Mouse (Mus musculus) intestine, embryonic 14.5 days (tissue): Measurements from ENCODE around the gene Snx29. TPM values are rescaled to one million over a fixed set of nuclear protein-coding genes. Genes with fewer than 3 reads are reported as not detected.

Experiments
- ATAC-seq: fragments of 200-750 bp; cut with Nextera tagmentation; replicated peaks from 2 replicates; pipeline ENCODE4 v1.8.0; 2017; ENCODE audit warnings: low read depth, moderate number of reproducible peaks, moderate TSS enrichment, moderate library complexity; ENCODE audit not compliant: low FRiP score, low TSS enrichment
- DNase-seq: peaks from one replicate; pipeline ENCODE4 v3.0.0-alpha.2; 2018; ENCODE audit warnings: low spot score
- H3K27ac ChIP-seq: fragments of 300-500 bp; sonication (generic); 2 replicates; pipeline ENCODE4 v1.5.1; 2014; ENCODE audit warnings: low read depth, mild to moderate bottlenecking, control low read depth
- H3K27me3 ChIP-seq: fragments of 300-500 bp; sonication (generic); replicated peaks from 2 replicates; pipeline ENCODE4 v1.6.1; 2014; ENCODE audit warnings: low read length, control low read depth; ENCODE audit not compliant: control insufficient read depth, insufficient read depth
- H3K36me3 ChIP-seq: fragments of 300-500 bp; sonication (generic); 2 replicates; pipeline ENCODE4 v1.6.1; 2014; ENCODE audit warnings: low read length, control low read depth; ENCODE audit not compliant: control insufficient read depth, insufficient read depth
- H3K4me1 ChIP-seq: fragments of 300-500 bp; sonication (generic); replicated peaks from 2 replicates; pipeline ENCODE4 v1.6.1; 2014; ENCODE audit warnings: low read length, control low read depth, mixed read lengths; ENCODE audit not compliant: control insufficient read depth, insufficient read depth
- H3K4me2 ChIP-seq: fragments of 300-500 bp; sonication (generic); 2 replicates; pipeline ENCODE4 v1.6.1; 2014; ENCODE audit warnings: low read length
- H3K4me3 ChIP-seq: fragments of 300-500 bp; sonication (generic); 2 replicates; pipeline ENCODE4 v1.5.1; 2014; ENCODE audit warnings: low read depth, low read length, control low read depth, mixed read lengths
- H3K9ac ChIP-seq: fragments of 300-500 bp; sonication (generic); 2 replicates; pipeline ENCODE4 v1.6.1; 2014; ENCODE audit warnings: mild to moderate bottlenecking, low read length
- H3K9me3 ChIP-seq: fragments of 300-500 bp; sonication (generic); 2 replicates; pipeline ENCODE4 v1.6.1; 2016; ENCODE audit warnings: low read length, control low read depth; ENCODE audit not compliant: control insufficient read depth
- WGBS: fragments of 180-500 bp; shearing (Covaris S2); extraction: QIAGEN DNeasy Blood & Tissue Kit; methylation state at CpG from one replicate; pipeline ENCODE4 v1.1.7; 2014; 5-methylcytosine and 5-hydroxymethylcytosine counted together
- polyA plus RNA-seq: library from polyadenylated mRNA; unstranded; fragments of >200 nt; fragmentation: Nextera tagmentation; extraction: Ambion mirVana; gene quantifications from 2 replicates; pipeline ENCODE4 v1.2.1, GENCODE M21; 2014

The Snx29 gene
- polyA plus RNA-seq, 1 experiment from 2014 or later, result 6.3 TPM

DNA sequence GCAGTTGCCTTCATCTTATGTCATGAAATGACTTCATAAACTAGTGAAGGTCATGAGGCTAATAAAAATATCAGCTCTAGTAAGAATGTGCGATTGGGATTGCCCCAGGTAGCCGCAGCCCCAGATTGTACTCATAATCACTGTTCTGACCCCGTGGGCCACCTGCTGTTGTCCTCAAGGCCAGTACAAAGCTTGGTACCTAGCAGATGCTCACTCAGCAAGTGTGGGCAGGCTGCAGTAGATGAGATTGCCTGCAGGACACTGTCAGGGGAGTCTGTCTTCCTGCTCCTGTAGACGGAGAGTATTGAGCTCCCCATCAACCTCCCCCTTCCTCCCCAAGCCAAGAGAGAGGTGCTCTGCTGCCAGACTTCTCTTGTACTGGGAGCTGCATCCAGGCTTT is 382.7 kb downstream of the Snx29 start:
- Histone ChIP-seq H3K27ac (no peak overlapping the region), H3K36me3 (no peaks in the 10 kb centered on the region), H3K4me1 (0 out of 2 replicates have a peak, but pooled peaks cover 4% of the 10 kb centered on the region), H3K9ac (no peak overlapping the region), H3K27me3 (no peaks in the 10 kb centered on the region), H3K4me2 (no peak overlapping the region), H3K9me3 (no peaks in the 10 kb centered on the region), H3K4me3 (no peak overlapping the region)
- DNase-seq, result no peak
- no peak for ATAC-seq
- 85% methylated on average over 4 of the region's 4 CpGs for WGBS

DNA sequence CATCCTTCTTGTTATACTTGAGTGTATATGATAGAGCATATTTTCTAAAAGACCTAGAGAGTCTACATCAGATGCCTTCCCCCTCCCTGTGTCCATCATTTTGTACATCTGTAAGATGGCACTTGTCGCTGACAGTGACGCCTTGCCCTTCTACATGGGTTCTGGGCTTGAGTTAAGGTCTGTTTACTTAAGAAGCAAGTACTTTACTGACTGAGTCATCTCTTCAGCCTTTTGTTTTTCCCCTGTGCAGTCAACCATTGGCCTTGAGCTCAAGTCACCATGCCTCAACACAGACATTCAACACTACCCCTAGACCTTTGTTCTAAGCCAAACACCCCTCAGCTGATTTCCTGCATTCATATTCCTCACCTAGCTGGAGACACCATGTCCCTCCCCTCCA is 385.4 kb downstream of the Snx29 start:
- 96% methylated on average over 2 of the region's 2 CpGs for WGBS
- no peak overlapping the region for H3K27ac ChIP-seq
- no peak overlapping the region for H3K4me2 ChIP-seq
- DNase-seq (no peak), ATAC-seq (no peak)
- H3K36me3 ChIP-seq, result no peaks in the 10 kb centered on the region
- H3K4me3 ChIP-seq, result no peak overlapping the region
- no peaks in the 10 kb centered on the region for H3K27me3 ChIP-seq
- H3K9me3 ChIP-seq, result no peaks in the 10 kb centered on the region
- no peak overlapping the region for H3K9ac ChIP-seq
- 0 out of 2 replicates have a peak, but pooled peaks cover 4% of the 10 kb centered on the region for H3K4me1 ChIP-seq

DNA sequence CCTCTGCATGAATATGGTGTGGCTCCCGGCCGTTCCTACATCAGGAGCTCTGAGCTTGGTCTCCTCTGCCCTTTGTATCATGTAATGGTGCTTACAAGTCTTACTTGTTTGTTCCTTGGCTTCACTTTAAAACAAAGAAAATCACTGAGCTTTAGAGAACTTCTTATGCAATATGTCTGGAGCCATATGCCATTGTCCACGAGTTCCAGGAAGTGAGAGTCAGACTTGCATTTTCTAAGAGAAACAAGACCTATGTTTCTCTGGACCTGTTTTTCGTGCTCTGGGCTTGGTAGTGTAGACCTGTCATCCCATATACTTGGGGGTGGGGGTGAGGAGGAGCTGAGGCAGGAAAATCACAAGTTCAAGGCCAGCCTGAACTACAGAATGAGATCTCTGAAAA is 386.7 kb downstream of the Snx29 start:
- 68% methylated on average over 4 of the region's 4 CpGs for WGBS
- no peak overlapping the region for H3K27ac ChIP-seq
- ATAC-seq, result no peak

DNA sequence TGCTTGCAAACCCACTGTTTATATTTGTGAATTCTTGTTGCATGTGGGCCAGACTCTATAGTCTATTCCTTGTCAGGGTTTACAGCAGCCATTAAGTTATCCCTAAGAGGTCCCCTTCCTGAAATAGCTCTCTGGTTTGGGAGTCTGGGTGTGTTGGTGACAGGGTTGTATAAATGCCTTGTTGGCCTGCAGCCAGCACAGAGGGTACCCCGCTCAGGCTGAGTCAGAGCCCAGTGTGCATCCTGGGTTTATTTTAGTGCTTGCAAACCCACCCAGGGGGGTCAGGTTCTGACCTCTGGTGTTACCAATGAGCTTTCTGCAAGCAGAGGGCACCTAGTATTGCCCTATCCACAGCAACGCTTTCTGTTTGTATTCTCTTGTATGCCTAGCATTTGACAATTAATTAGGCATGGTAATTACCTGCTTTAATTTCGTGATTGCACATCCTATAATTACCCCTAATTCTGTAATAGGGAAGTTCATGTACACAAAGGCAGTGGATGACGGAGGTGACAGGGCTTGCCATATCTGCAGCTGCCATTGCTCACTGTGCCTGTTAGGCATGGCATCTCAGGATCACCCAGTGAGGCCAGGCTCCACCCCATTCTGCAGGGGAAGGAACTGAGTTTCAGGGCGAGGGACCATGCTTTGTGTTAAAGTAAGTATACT is 387.4 kb downstream of the Snx29 start:
- 0 out of 2 replicates have a peak, but pooled peaks cover 4% of the 10 kb centered on the region for H3K4me1 ChIP-seq
- DNase-seq (no peak), ATAC-seq (no peak)
- H3K4me2 ChIP-seq, result no peak overlapping the region
- H3K4me3 ChIP-seq, result no peak overlapping the region
- H3K36me3 ChIP-seq, result no peaks in the 10 kb centered on the region
- WGBS, result 47% methylated on average over 5 of the region's 5 CpGs
- H3K27ac ChIP-seq, result no peak overlapping the region
- no peaks in the 10 kb centered on the region for H3K27me3 ChIP-seq
- no peaks in the 10 kb centered on the region for H3K9me3 ChIP-seq
- no peak overlapping the region for H3K9ac ChIP-seq

More for the DNA sequence above, 386.7 kb downstream of the Snx29 start:
- no peaks in the 10 kb centered on the region for H3K36me3 ChIP-seq
- H3K9ac ChIP-seq, result no peak overlapping the region
- H3K4me3 ChIP-seq, result no peak overlapping the region
- DNase-seq, result no peak
- H3K4me2 ChIP-seq, result no peak overlapping the region
- H3K4me1 ChIP-seq, result 0 out of 2 replicates have a peak, but pooled peaks cover 4% of the 10 kb centered on the region
- H3K27me3 ChIP-seq, result no peaks in the 10 kb centered on the region
- no peaks in the 10 kb centered on the region for H3K9me3 ChIP-seq

DNA sequence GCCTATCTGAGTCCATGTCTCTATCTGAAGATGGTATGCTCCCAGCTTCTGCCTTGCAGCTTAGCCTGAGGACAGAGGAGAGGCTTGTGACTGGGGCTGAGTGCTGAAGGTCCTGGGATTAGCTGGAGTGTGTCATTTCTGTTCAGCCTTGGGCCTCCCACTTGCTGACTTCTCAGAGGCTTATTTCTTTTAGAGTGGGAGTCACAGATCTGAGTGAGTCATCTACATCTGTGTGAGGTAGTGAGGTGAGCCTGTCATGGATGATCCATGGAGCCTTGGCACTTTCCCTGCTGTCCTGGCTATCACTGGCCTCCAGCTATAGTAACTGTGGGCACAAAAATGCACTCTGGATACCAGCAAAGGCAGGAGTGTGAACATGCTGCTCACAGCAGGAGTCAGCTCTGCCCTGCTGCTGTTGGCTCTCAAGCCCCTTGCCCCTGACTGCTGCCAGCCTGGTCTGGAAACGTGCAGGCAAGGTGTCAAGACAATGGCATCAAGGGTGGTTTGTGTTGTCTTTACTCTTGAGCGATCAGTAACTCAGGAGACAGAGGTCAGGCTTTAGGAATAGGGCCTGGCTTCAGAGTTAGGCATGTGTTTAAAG is 390.7 kb downstream of the Snx29 start:
- ATAC-seq (no peak), DNase-seq (no peak)
- H3K27me3 ChIP-seq, result no peaks in the 10 kb centered on the region
- no peaks in the 10 kb centered on the region for H3K36me3 ChIP-seq
- no peak overlapping the region for H3K9ac ChIP-seq
- H3K4me3 ChIP-seq, result no peak overlapping the region
- H3K27ac ChIP-seq, result no peak overlapping the region
- 48% methylated on average over 2 of the region's 2 CpGs for WGBS
- H3K9me3 ChIP-seq, result no peaks in the 10 kb centered on the region
- H3K4me1 ChIP-seq, result 0 out of 2 replicates have a peak, but pooled peaks cover 4% of the 10 kb centered on the region
- no peak overlapping the region for H3K4me2 ChIP-seq

DNA sequence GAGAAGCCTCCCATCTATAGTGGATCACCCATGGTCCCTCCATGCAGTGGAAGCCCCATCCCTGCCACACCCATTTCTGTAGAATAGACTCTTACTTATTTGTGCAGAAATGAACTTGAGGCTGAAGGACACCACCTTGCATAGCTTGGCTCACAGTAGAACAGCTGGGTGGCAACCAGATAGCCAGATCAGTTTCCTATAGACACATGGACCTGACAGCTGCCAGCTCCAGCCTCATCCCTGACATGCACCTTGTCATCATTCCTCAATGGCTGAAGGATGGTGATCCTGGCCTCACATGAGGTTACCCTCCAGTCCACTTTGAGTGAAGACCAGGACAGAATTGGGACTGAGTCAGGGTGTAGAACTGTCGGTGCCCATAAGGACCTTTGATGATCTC is 394.2 kb downstream of the Snx29 start:
- Histone ChIP-seq H3K9me3 (no peaks in the 10 kb centered on the region), H3K27me3 (no peaks in the 10 kb centered on the region), H3K4me3 (no peak overlapping the region), H3K27ac (no peak overlapping the region), H3K36me3 (no peaks in the 10 kb centered on the region), H3K9ac (no peak overlapping the region), H3K4me1 (no peaks in the 10 kb centered on the region), H3K4me2 (no peak overlapping the region)
- DNase-seq (no peak), ATAC-seq (no peak)
- WGBS, result 97% methylated on average over 1 of the region's 1 CpGs

DNA sequence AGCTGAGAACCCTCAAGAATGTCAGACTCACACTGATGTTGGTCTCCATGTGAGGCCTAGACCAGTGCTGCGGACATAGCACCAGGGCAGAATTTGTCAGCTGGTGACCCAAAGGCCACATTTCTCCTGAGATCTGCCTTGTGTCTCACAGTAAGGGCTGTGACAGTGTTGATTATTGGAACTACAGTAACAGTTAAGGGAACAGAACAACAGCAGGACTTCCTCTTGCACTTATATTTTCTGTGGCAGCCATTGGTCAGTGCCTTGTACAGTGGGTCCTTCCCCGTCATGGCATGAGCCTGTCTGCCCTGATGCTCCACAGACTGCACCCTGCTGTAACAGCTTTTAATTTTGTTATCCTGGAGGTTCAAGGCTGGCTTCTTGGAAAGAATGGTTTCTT is 403.2 kb downstream of the Snx29 start:
- Histone ChIP-seq H3K27me3 (no peaks in the 10 kb centered on the region), H3K27ac (no peak overlapping the region), H3K4me2 (no peak overlapping the region), H3K9me3 (no peaks in the 10 kb centered on the region), H3K4me3 (no peak overlapping the region), H3K4me1 (no peaks in the 10 kb centered on the region), H3K9ac (no peak overlapping the region), H3K36me3 (no peaks in the 10 kb centered on the region)
- ATAC-seq (no peak), DNase-seq (no peak)
- WGBS, result 64% methylated on average over 2 of the region's 2 CpGs

DNA sequence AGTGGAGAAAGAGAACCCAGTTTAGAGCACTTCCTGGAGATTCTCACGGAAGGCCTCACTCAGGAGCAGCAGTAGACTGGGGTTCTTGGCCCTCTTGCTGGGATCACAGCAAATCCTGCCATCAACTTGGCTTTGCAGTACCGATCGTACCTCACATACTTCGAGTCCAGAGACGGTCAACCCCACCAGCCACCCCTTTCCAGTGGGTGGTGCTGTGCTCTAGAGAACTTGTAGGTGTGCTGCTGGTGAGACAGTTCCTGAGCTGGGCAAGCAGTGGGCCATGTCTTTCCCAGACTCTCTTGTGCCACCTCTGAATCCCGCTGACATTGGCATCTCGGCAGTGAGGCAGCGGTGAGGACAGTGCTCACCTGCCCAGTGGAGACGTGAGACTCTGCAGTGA is 404.6 kb downstream of the Snx29 start:
- Histone ChIP-seq H3K9me3 (no peaks in the 10 kb centered on the region), H3K27me3 (no peaks in the 10 kb centered on the region), H3K9ac (no peak overlapping the region), H3K4me1 (no peaks in the 10 kb centered on the region), H3K27ac (no peak overlapping the region), H3K4me2 (no peak overlapping the region), H3K4me3 (no peak overlapping the region), H3K36me3 (no peaks in the 10 kb centered on the region)
- WGBS, result 87% methylated on average over 9 of the region's 9 CpGs
- no peak for ATAC-seq
- DNase-seq, result no peak

DNA sequence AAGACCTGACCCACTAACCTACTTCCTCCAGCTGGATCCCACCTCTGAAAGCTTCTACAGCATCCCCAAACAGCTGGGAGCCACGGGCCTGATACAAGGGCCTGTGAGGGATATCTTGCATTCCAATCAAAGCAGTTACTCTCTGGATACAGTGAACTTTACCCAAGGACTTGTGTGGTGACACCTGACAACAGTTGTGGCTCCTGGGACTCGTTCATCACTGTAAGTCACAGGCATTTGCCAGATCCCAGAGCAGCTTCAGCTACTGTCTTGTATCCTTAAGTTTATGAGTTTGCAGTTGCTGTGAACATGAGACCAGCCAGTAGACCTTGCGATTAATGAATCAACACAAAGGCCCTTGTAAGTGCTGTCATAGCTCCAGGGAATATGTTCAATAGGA is 405.4 kb downstream of the Snx29 start:
- no peak for ATAC-seq
- no peaks in the 10 kb centered on the region for H3K4me1 ChIP-seq
- DNase-seq, result no peak
- no peak overlapping the region for H3K4me2 ChIP-seq
- no peaks in the 10 kb centered on the region for H3K36me3 ChIP-seq
- no peak overlapping the region for H3K4me3 ChIP-seq
- no peak overlapping the region for H3K9ac ChIP-seq
- no peaks in the 10 kb centered on the region for H3K9me3 ChIP-seq
- no peak overlapping the region for H3K27ac ChIP-seq
- no peaks in the 10 kb centered on the region for H3K27me3 ChIP-seq
- 69% methylated on average over 3 of the region's 3 CpGs for WGBS
